Mouse (Mus musculus) spleen, postnatal 0 days (tissue): ENCODE measurements around the gene Olfr305. TPM values are rescaled to one million over a fixed set of nuclear protein-coding genes. Genes with fewer than 3 reads are reported as not detected.

Experiments
- polyA plus RNA-seq: library from polyadenylated mRNA; unstranded; fragments of >200 nt; fragmentation: Nextera tagmentation; extraction: Ambion mirVana; gene quantifications from 2 replicates; pipeline ENCODE4 v1.2.1, GENCODE M21; 2015

Gene Olfr305
- polyA plus RNA-seq: not detected in 2 replicates

DNA sequence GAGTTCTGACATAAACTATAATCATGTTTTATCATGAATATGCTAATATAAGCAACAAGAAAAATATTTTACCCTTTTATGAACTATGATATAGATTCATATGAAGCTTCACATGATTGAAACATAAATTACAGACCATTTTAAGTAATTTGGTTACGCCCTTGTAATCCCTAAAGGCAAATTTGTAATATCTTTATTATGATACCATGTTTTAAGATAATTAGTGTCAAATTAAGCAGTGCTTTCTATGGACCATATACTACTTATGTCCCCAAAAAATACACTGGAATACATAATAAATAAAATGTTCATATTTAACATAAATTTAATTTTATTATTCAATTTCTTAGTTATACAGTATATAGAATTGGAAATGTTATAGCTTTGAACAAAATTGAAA lies at the start of gene Olfr305:
TSS of gene Olfr305 (minus strand) at position 101 of the 400 bp plus-strand sequence.

DNA sequence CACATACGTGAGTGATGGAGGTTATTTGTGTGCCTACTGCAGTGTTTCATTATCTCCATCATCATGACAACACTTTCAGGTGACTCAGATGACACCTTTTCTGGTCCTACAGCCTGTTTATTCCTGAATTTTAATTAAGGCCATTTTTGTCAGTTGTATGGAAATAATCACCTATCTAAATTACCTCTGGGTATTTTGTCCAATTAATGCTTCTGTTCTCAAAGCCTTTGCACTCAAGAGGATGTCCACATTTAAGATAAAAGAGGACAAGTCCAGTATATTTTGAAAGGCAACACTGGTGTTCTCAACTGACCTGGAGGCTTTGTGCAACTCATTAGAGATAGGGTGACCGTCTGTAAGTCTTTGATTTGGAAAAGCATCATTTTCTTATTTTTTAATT lies 36.8 kb upstream of the Olfr305 start, which contains the start of gene Olfr301:
TSS of gene Olfr301 (plus strand) at position 301 of the 400 bp plus-strand sequence.

GRCm38 (mm10) chr7:86397689-86398088 lies 31.0 kb upstream of the Olfr305 start, which contains the start of gene Olfr303:
TSS of gene Olfr303 (minus strand) at chr7:86397789.

DNA sequence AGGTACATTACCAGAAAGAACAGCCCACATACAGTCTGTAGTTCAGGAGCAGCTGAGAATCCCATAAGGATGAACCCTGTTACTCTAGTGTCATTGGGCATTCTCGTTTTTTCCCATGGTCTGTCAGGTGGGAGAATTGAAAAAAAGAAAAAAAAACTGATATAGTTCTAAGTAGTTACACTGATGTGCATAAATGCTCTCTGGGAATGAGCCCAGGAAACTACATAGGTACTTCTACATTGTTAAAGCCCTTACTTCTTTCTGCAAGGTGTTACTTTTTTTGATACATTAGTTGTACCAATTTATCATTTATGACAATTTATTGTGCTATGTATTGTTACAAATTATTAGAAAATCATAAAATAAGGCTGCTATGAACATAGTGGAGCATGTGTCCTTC lies 19.8 kb upstream of the Olfr305 start, which contains the start of gene Olfr304:
TSS of gene Olfr304 (minus strand) at position 101 of the 400 bp plus-strand sequence.

GRCm38 (mm10) chr7:86337486-86337885 lies 29.2 kb downstream of the Olfr305 start, which contains the start of gene Olfr307:
TSS of gene Olfr307 (minus strand) at chr7:86337586.

DNA sequence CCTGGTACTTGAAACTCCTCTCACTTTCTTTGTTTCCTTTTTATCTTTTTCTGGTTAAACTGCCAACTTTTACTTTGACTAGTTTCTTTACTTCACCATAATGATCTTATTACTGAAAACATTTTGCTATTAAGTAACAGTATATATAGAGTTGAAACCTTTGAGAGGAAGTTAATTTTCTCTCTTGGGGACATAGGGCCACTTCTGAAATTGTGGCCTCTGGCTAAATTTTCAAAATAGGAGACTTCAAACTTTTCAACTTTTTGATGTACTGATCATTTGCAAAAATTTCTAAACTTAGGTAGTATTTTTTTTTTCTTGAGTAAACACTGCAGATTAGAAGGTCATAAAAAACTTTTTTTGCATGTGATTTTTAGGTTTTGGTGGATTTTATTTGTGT lies 41.2 kb downstream of the Olfr305 start, which contains the start of gene Olfr308:
TSS of gene Olfr308 (minus strand) at position 101 of the 400 bp plus-strand sequence.

GRCm38 (mm10) chr7:86313608-86314007 lies 53.1 kb downstream of the Olfr305 start, which contains the start of gene Olfr309:
TSS of gene Olfr309 (minus strand) at chr7:86313708.

Other genes with a start within 250 kb of the Olfr305 start
- not detected in 2 replicates for gene Vmn2r75, start 195.2 kb downstream of the Olfr305 start, polyA plus RNA-seq
- gene Vmn2r76, start 120.6 kb downstream of the Olfr305 start, polyA plus RNA-seq: not detected in 2 replicates
- not detected in 2 replicates for gene Olfr310, start 89.8 kb downstream of the Olfr305 start, polyA plus RNA-seq
- not detected in 2 replicates for gene Olfr309, start 53.2 kb downstream of the Olfr305 start, polyA plus RNA-seq
- not detected in 2 replicates for gene Olfr308, start 41.3 kb downstream of the Olfr305 start, polyA plus RNA-seq
- not detected in 2 replicates for gene Olfr307, start 29.3 kb downstream of the Olfr305 start, polyA plus RNA-seq
- gene Olfr304, start 19.7 kb upstream of the Olfr305 start, polyA plus RNA-seq: not detected in 2 replicates
- not detected in 2 replicates for gene Olfr303, start 30.9 kb upstream of the Olfr305 start, polyA plus RNA-seq
- gene Olfr301, start 36.9 kb upstream of the Olfr305 start, polyA plus RNA-seq: not detected in 2 replicates
- not detected in 2 replicates for gene Olfr299, start 93.0 kb upstream of the Olfr305 start, polyA plus RNA-seq
- not detected in 2 replicates for gene Olfr298, start 125.6 kb upstream of the Olfr305 start, polyA plus RNA-seq
- not detected in 2 replicates for gene Olfr297, start 153.0 kb upstream of the Olfr305 start, polyA plus RNA-seq
- not detected in 2 replicates for gene Olfr295, start 216.9 kb upstream of the Olfr305 start, polyA plus RNA-seq
- gene Olfr294, start 249.7 kb upstream of the Olfr305 start, polyA plus RNA-seq: not detected in 2 replicates